Mouse (Mus musculus) adrenal gland, adult 8-10 months (tissue): ENCODE results near the gene Gmppa. TPM values are rescaled to one million over a fixed set of nuclear protein-coding genes. Genes with fewer than 3 reads are reported as not detected.
A peak's percentile ranks its signal among the peaks of the same experiment; 100 is the strongest.

Experiments
- DNase-seq: peaks from one replicate; pipeline ENCODE4 v3.0.0; 2022
- total RNA-seq, 4 experiments: library from RNA; stranded (reverse); gene quantifications; 2 replicates each; pipeline ENCODE4 v1.2.4; 2022

Gmppa gene
- total RNA-seq, 4 experiments from 2014 or later = 56.5 to 103 (median 92.0) TPM

GRCm38 (mm10) chr1:75456746-75457564, 21.2 kb downstream of the Gmppa start:
- DNase-seq = no peak

GRCm38 (mm10) chr1:75457710-75458024, 21.9 kb downstream of the Gmppa start:
- DNase-seq = no peak

GRCm38 (mm10) chr1:75458025-75458788, 22.5 kb downstream of the Gmppa start:
- no peak for DNase-seq

GRCm38 (mm10) chr1:75458789-75459684, 23.3 kb downstream of the Gmppa start:
- no peak for DNase-seq

GRCm38 (mm10) chr1:75460297-75460696, 24.6 kb downstream of the Gmppa start:
- DNase-seq = no peak

- no peak for DNase-seq
These were observed 26.9 kb downstream of the Gmppa start for GRCm38 (mm10) chr1:75462636-75463035.

- DNase-seq = no peak
These were observed 28.0 kb downstream of the Gmppa start for GRCm38 (mm10) chr1:75463652-75464204.

GRCm38 (mm10) chr1:75467215-75467927, 31.6 kb downstream of the Gmppa start:
- peak; percentile 72 for DNase-seq

- DNase-seq = peak; percentile 71
These were observed 33.6 kb downstream of the Gmppa start for GRCm38 (mm10) chr1:75469287-75469825.

- DNase-seq = no peak
These were observed 40.7 kb downstream of the Gmppa start for GRCm38 (mm10) chr1:75476441-75476840.

- DNase-seq = peak; percentile 76
These were observed 41.7 kb downstream of the Gmppa start for GRCm38 (mm10) chr1:75477264-75477965.

- DNase-seq = no peak
These were observed 42.2 kb downstream of the Gmppa start for GRCm38 (mm10) chr1:75477966-75478290.

- DNase-seq = peak; percentile 50
These were observed 42.8 kb downstream of the Gmppa start for GRCm38 (mm10) chr1:75478497-75478896.

- peak; percentile 97 for DNase-seq
These were observed 43.3 kb downstream of the Gmppa start, which contains the start of the genes Chpf and Tmem198 for GRCm38 (mm10) chr1:75478916-75479634. Gene Chpf, minus strand, starts transcription at chr1:75479307. Gene Tmem198, plus strand, starts transcription at chr1:75479532.

GRCm38 (mm10) chr1:75479635-75479989, 43.9 kb downstream of the Gmppa start:
- DNase-seq = no peak

GRCm38 (mm10) chr1:75480036-75480435, 44.3 kb downstream of the Gmppa start:
- DNase-seq = no peak

- no peak for DNase-seq
These were observed 45.0 kb downstream of the Gmppa start for GRCm38 (mm10) chr1:75480735-75481134.

GRCm38 (mm10) chr1:75486561-75486960, 50.8 kb downstream of the Gmppa start:
- DNase-seq = no peak

- no peak for DNase-seq
These were observed 51.3 kb downstream of the Gmppa start for GRCm38 (mm10) chr1:75487040-75487404.
